Mouse (Mus musculus) liver, postnatal 0 days (tissue): ENCODE data around the gene Gpn2. TPM values are rescaled to one million over a fixed set of nuclear protein-coding genes. Genes with fewer than 3 reads are reported as not detected.

ENCODE experiments used
- ATAC-seq: fragments of 200-750 bp; cut with Nextera tagmentation; 2 replicates; pipeline ENCODE4 v1.8.0; 2017; ENCODE audit warnings: mild to moderate bottlenecking, moderate library complexity
- DNase-seq: peaks from one replicate; pipeline ENCODE4 v3.0.0-alpha.2; 2016
- H3K27ac ChIP-seq: fragments of 300-500 bp; sonication (generic); 2 replicates; pipeline ENCODE4 v1.5.1; 2014; ENCODE audit warnings: antibody characterized with exemption, moderate library complexity, mild to moderate bottlenecking, low read depth
- H3K27me3 ChIP-seq: fragments of 300-500 bp; sonication (generic); 2 replicates; pipeline ENCODE4 v1.6.1; 2014; ENCODE audit warnings: low read length, control low read depth, mixed read lengths; ENCODE audit not compliant: insufficient read depth
- H3K36me3 ChIP-seq: fragments of 300-500 bp; sonication (generic); replicated peaks from 2 replicates; pipeline ENCODE4 v1.6.1; 2014; ENCODE audit warnings: mild to moderate bottlenecking, control low read depth, low read length, moderate library complexity, mixed read lengths; ENCODE audit not compliant: insufficient read depth
- H3K4me1 ChIP-seq: fragments of 300-500 bp; sonication (generic); 2 replicates; pipeline ENCODE4 v1.6.1; 2014; ENCODE audit warnings: antibody characterized with exemption, mild to moderate bottlenecking, control low read depth; ENCODE audit not compliant: insufficient read depth
- H3K4me2 ChIP-seq: fragments of 300-500 bp; sonication (generic); 2 replicates; pipeline ENCODE4 v1.6.1; 2014; ENCODE audit warnings: low read depth, mild to moderate bottlenecking, low read length, moderate library complexity, mixed read lengths
- H3K4me3 ChIP-seq: fragments of 300-500 bp; sonication (generic); 2 replicates; pipeline ENCODE4 v1.5.1; 2014; ENCODE audit warnings: low read depth, low read length
- H3K9ac ChIP-seq: fragments of 300-500 bp; sonication (generic); replicated peaks from 2 replicates; pipeline ENCODE4 v1.6.1; 2014; ENCODE audit warnings: mild to moderate bottlenecking, moderate library complexity
- H3K9me3 ChIP-seq: fragments of 300-500 bp; sonication (generic); 2 replicates; pipeline ENCODE4 v1.6.1; 2016; ENCODE audit warnings: mild to moderate bottlenecking, control low read depth, low read length, mixed read lengths
- CTCF ChIP-seq: sonication (generic); IDR thresholded peaks from 2 replicates; pipeline ENCODE4 v1.5.1; 2016; ENCODE audit warnings: antibody characterized with exemption, low read depth
- EP300 ChIP-seq: IDR thresholded peaks from 2 replicates; pipeline ENCODE4 v1.6.1; 2016; ENCODE audit warnings: antibody characterized with exemption, low read depth, mild to moderate bottlenecking
- WGBS: fragments of 180-500 bp; shearing (Covaris S2); extraction: QIAGEN DNeasy Blood & Tissue Kit; methylation state at CpG from one replicate; pipeline ENCODE4 v1.1.7; 2014; ENCODE audit not compliant: insufficient replicate concordance; 5-methylcytosine and 5-hydroxymethylcytosine counted together
- microRNA-seq: library from miRNA; unstranded; fragments of <30 nt; microRNA quantifications from one replicate; pipeline ENCODE4, GENCODE M21; 2016
- polyA plus RNA-seq: library from polyadenylated mRNA; unstranded; fragments of >200 nt; fragmentation: Nextera tagmentation; extraction: Ambion mirVana; gene quantifications from 2 replicates; pipeline ENCODE4 v1.2.1, GENCODE M21; 2015

The Gpn2 gene
- polyA plus RNA-seq, 1 experiment from 2014 or later = 10.2 TPM

DNA sequence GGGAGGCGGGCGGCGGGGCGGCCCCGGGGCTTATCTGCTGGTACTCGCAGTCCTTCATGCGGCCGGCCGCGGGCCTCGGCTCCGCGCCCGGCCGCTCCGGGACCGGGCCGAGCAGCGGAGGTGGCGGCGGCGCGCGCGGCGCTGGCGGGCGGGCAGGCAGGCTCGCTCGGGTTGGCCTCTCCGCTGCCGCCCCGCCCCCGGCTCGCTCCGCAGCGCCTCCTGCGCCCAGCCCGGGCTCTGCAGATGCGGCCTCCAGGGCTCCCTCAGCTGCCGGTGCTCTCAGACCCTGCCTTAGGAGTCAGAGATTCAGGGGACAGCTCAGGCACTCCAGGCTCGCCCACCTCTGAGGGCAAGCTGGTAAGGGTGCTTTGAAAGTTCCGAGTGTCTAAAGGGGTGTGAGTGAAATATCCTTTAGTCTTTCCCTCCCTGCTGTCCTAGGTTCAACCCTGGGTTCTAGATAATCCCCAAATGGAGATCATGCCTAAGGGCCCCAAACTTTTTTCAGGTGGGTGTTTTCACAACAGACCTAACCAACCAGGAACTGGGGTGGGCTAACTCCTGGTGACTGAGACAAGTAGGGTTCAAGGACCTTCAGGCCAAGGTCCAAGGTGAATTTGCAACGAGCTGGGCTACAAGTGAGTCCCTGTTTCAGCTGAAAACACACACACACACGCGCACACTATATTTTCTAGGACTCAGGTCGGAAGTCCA, 49.3 kb downstream of the Gpn2 start:
- Histone ChIP-seq H3K9ac (peak overlapping the region; percentile 91), H3K36me3 (no peaks in the 10 kb centered on the region), H3K9me3 (no peaks in the 10 kb centered on the region), H3K4me1 (peaks cover 22% of the 10 kb centered on the region), H3K27ac (peak overlapping the region; percentile 81), H3K4me3 (peak overlapping the region; percentile 77), H3K4me2 (peak overlapping the region; percentile 97), H3K27me3 (no peaks in the 10 kb centered on the region)
- TF ChIP-seq EP300 = no peak
- peak; percentile 80 for TF ChIP-seq CTCF
- ATAC-seq (peak; percentile 92), DNase-seq (peak; percentile 93)
- 32% methylated on average over 9 of the region's 47 CpGs for WGBS

DNA sequence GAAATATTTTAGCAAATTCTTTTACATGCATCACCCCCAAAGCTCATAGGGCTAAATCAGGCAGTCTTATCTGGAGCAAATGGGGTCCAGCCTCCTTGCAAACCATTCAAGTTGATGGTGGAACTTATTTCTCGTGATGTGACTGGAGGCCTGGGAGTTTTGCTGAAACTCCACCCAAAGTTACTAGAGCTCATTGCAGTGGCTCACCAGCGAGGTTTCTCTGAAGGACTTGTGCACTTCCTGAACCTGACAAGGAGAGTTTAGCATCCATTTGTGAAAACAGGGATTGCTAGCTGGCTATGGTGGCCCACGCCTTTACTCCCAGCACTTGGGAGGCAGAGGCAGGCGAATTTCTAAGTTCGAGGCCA, 49.9 kb downstream of the Gpn2 start:
- Histone ChIP-seq H3K27ac (no peak overlapping the region), H3K4me1 (peaks cover 22% of the 10 kb centered on the region), H3K9ac (no peak overlapping the region), H3K36me3 (no peaks in the 10 kb centered on the region), H3K4me2 (0 out of 2 replicates have a peak overlapping the region, but pooled peaks have one; percentile 97), H3K27me3 (no peaks in the 10 kb centered on the region), H3K4me3 (no peak overlapping the region), H3K9me3 (no peaks in the 10 kb centered on the region)
- 68% methylated on average over 5 of the region's 5 CpGs for WGBS
- TF ChIP-seq CTCF (no peak), EP300 (no peak)
- no peak for ATAC-seq
- DNase-seq = no peak

Small RNA genes within 50 kb of the gene (microRNA-seq; reads per million reads assigned to microRNA genes)
- gene Gm23158 = not detected

Other genes starting within 250 kb of the Gpn2 start
- gene Wdtc1, start 230.9 kb upstream of the Gpn2 start, polyA plus RNA-seq = 5.3 and 5.5 TPM in 2 replicates
- gene Slc9a1, start 214.7 kb upstream of the Gpn2 start, polyA plus RNA-seq = 1.8 TPM in 2 replicates
- 0.07 and 0.08 TPM in 2 replicates for gene Tent5b, start 104.2 kb upstream of the Gpn2 start, polyA plus RNA-seq
- gene Trnp1, start 85.8 kb upstream of the Gpn2 start, polyA plus RNA-seq = 0.34 TPM in 1 of 2 replicates, not detected in the other
- 5.5 and 5.9 TPM in 2 replicates for gene Kdf1, start 65.4 kb upstream of the Gpn2 start, polyA plus RNA-seq
- gene Nudc, start 38.4 kb upstream of the Gpn2 start, polyA plus RNA-seq = 118 and 129 TPM in 2 replicates
- gene Nr0b2, start 31.0 kb upstream of the Gpn2 start, polyA plus RNA-seq = 32.7 and 44.1 TPM in 2 replicates
- 4.5 and 5.3 TPM in 2 replicates for gene Gpatch3, start 9.6 kb upstream of the Gpn2 start, polyA plus RNA-seq
- 0.40 and 0.59 TPM in 2 replicates for gene Sfn, start 17.8 kb downstream of the Gpn2 start, polyA plus RNA-seq
- 2.1 and 2.6 TPM in 2 replicates for gene Zdhhc18, start 65.8 kb downstream of the Gpn2 start, polyA plus RNA-seq
- gene Pigv, start 88.3 kb downstream of the Gpn2 start, polyA plus RNA-seq = 5.2 and 5.9 TPM in 2 replicates
- gene Arid1a, start 172.4 kb downstream of the Gpn2 start, polyA plus RNA-seq = 6.1 and 6.2 TPM in 2 replicates